Mouse (Mus musculus) cortical plate, adult 2 months (tissue): Measurements from ENCODE around the gene Adat1. TPM values are rescaled to one million over a fixed set of nuclear protein-coding genes. Genes with fewer than 3 reads are reported as not detected.

ENCODE experiments used
- H3K27ac ChIP-seq: fragments of 200-500 bp; 2 replicates; pipeline ENCODE4 v1.5.1; 2012; ENCODE audit warnings: low read length, control low read depth, inconsistent platforms; ENCODE audit not compliant: insufficient read depth
- H3K4me1 ChIP-seq: fragments of 200-500 bp; 2 replicates; pipeline ENCODE4 v1.6.1; 2011; ENCODE audit warnings: low read length; ENCODE audit not compliant: control insufficient read depth, insufficient read depth
- H3K4me3 ChIP-seq: fragments of 200-500 bp; 2 replicates; pipeline ENCODE4 v1.5.1; 2011; ENCODE audit warnings: mild to moderate bottlenecking, low read length, control low read depth; ENCODE audit not compliant: insufficient read depth
- CTCF ChIP-seq: fragments of 200-500 bp; IDR thresholded peaks from 2 replicates; pipeline ENCODE4 v1.5.1; 2011; ENCODE audit warnings: mild to moderate bottlenecking, control low read depth, low read length; ENCODE audit not compliant: insufficient read depth; ENCODE audit errors: extremely low read depth
- POLR2A ChIP-seq: fragments of 200-500 bp; IDR thresholded peaks from 2 replicates; pipeline ENCODE4 v1.6.1; 2011; ENCODE audit warnings: mild to moderate bottlenecking, low read length, control low read depth; ENCODE audit not compliant: insufficient read depth; ENCODE audit errors: extremely low read depth
- polyA plus RNA-seq: library from polyadenylated mRNA; depleted of rRNA; stranded (reverse); fragments of >200 nt; gene quantifications from 2 replicates; pipeline ENCODE4 v1.2.3, GENCODE M21; 2012

Gene Adat1
- polyA plus RNA-seq, 1 experiment: 8.3 TPM

- no peak for TF ChIP-seq POLR2A
- H3K27ac ChIP-seq: no peak overlapping the region
- H3K4me1 ChIP-seq: peaks cover 2% of the 10 kb centered on the region; the same call in 1 of the 2 replicates
- no peak overlapping the region for H3K4me3 ChIP-seq
Measured at GRCm38 (mm10) chr8:111957231-111957630, 34.9 kb downstream of the Adat1 start.

GRCm38 (mm10) chr8:111955879-111956278 is 36.2 kb downstream of the Adat1 start:
- no peak overlapping the region for H3K4me3 ChIP-seq
- H3K27ac ChIP-seq: no peak overlapping the region
- TF ChIP-seq CTCF (no peak), POLR2A (no peak)
- H3K4me1 ChIP-seq: peaks cover 2% of the 10 kb centered on the region

DNA sequence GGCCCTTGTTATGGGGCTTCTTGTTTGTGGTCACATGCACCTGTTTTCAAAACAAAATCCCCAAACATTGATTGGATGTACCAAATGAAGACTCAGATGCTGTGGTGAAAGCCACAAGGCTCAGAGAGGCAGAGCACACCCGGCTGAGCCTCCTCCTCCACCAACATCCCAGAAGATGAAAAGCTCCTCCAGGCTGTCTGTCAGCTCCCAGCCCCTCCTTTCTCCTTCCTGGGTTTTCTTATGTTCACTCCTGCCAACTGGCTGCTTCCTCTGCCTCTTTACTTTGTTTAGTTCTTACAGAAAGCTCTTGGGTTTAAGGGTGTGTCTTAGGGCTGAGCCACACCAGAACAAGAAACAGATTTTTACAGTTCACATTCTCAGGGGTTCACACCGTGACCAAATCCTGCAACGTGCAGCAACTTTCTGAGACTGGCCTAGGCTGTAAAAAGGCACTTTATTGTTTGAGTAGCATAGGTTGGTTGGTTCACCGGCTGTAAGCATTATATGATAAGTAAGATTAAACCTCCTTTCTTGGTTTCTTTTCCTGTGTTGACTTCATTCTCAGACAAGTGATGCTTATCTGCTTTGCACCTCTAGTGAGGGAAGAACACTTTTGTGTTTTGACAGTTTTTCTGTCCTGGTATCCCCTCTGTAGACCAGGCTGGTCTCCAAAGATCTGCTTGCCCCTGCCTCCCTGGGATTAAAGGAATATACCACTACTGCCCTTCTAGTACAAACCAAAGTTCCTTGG is 37.1 kb downstream of the Adat1 start:
- Histone ChIP-seq H3K4me3 (no peak overlapping the region), H3K27ac (no peak overlapping the region), H3K4me1 (no peaks in the 10 kb centered on the region; the same call in 1 of the 2 replicates)
- TF ChIP-seq POLR2A (no peak), CTCF (no peak)

- no peak overlapping the region for H3K27ac ChIP-seq
- H3K4me3 ChIP-seq: no peak overlapping the region
- TF ChIP-seq CTCF: no peak
- TF ChIP-seq POLR2A: no peak
- no peaks in the 10 kb centered on the region; the same call in 1 of the 2 replicates for H3K4me1 ChIP-seq
Measured at GRCm38 (mm10) chr8:111951936-111952335, 40.2 kb downstream of the Adat1 start.

- no peaks in the 10 kb centered on the region; the same call in 1 of the 2 replicates for H3K4me1 ChIP-seq
- no peak overlapping the region for H3K4me3 ChIP-seq
- TF ChIP-seq POLR2A (no peak), CTCF (no peak)
- no peak overlapping the region for H3K27ac ChIP-seq
Measured at GRCm38 (mm10) chr8:111951317-111951716, 40.8 kb downstream of the Adat1 start.

- no peaks in the 10 kb centered on the region; the same call in 1 of the 2 replicates for H3K4me1 ChIP-seq
- TF ChIP-seq CTCF (no peak), POLR2A (no peak)
Measured at GRCm38 (mm10) chr8:111950846-111951245, 41.3 kb downstream of the Adat1 start.

GRCm38 (mm10) chr8:111947954-111948353 is 44.1 kb downstream of the Adat1 start:
- TF ChIP-seq POLR2A (no peak), CTCF (no peak)
- no peak overlapping the region for H3K27ac ChIP-seq

More at GRCm38 (mm10) chr8:111950846-111951245, 41.3 kb downstream of the Adat1 start:
- no peak overlapping the region for H3K4me3 ChIP-seq
- H3K27ac ChIP-seq: no peak overlapping the region

GRCm38 (mm10) chr8:111947144-111947543 is 45.0 kb downstream of the Adat1 start:
- Histone ChIP-seq H3K4me1 (peaks cover 1% of the 10 kb centered on the region; the same call in 1 of the 2 replicates), H3K27ac (no peak overlapping the region), H3K4me3 (no peak overlapping the region)
- TF ChIP-seq POLR2A (no peak), CTCF (no peak)

More at GRCm38 (mm10) chr8:111947954-111948353, 44.1 kb downstream of the Adat1 start:
- no peaks in the 10 kb centered on the region; the same call in 1 of the 2 replicates for H3K4me1 ChIP-seq
- no peak overlapping the region for H3K4me3 ChIP-seq

- TF ChIP-seq CTCF (no peak), POLR2A (no peak)
- H3K4me3 ChIP-seq: no peak overlapping the region
- H3K4me1 ChIP-seq: peaks cover 1% of the 10 kb centered on the region; the same call in 1 of the 2 replicates
- no peak overlapping the region for H3K27ac ChIP-seq
Measured at GRCm38 (mm10) chr8:111943544-111943943, 48.6 kb downstream of the Adat1 start.

DNA sequence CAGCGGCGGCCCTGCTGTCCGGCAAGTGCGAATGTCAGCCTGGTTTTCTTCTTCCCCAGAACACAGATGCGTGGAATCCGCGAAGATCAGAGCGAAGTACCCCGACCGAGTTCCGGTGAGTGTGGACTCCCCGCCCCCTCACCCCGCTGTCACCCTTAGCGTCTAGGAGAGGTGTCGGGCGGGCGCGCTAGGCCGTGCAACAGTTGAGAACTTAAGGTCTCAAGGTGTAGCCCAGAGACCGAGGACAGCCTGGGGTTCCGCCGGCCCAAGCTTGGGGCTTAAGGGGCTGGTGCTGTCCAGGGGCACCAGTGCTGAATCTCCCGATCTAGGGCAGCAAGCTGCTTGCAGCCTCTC is 51.0 kb downstream of the Adat1 start:
- TF ChIP-seq POLR2A (no peak), CTCF (no peak)
- H3K4me3 ChIP-seq: peak overlapping the region; percentile 80
- H3K4me1 ChIP-seq: peaks cover 1% of the 10 kb centered on the region; the same call in 1 of the 2 replicates
- H3K27ac ChIP-seq: no peak overlapping the region

GRCm38 (mm10) chr8:111940171-111941100 is 51.7 kb downstream of the Adat1 start, which contains the start of gene Gabarapl2:
TSS of gene Gabarapl2 (plus strand) at chr8:111940703.
- Histone ChIP-seq H3K27ac (no peak within 1 kb of the TSS; the same call in 1 of the 2 replicates), H3K4me3 (peak within 1 kb of the TSS; percentile 80), H3K4me1 (peaks cover 1% of the 10 kb centered on the region; the same call in 1 of the 2 replicates)
- peak; percentile 41 for TF ChIP-seq POLR2A
- TF ChIP-seq CTCF: no peak
